Mouse (Mus musculus) liver, adult 2 months (tissue): ENCODE data around the gene Mterf1b. TPM values are rescaled to one million over a fixed set of nuclear protein-coding genes. Genes with fewer than 3 reads are reported as not detected.

Experiments
- DNase-seq: peaks from one replicate; pipeline ENCODE4 v3.0.0-alpha.2; 2011; ENCODE audit warnings: low read depth, low spot score; ENCODE audit errors: extremely low read depth
- H3K27ac ChIP-seq: fragments of 200-500 bp; replicated peaks from 2 replicates; pipeline ENCODE4 v1.5.1; 2012; ENCODE audit warnings: low read depth, mild to moderate bottlenecking, control low read depth, inconsistent platforms, low read length; ENCODE audit not compliant: insufficient read depth
- H3K27me3 ChIP-seq: fragments of 200-500 bp; 2 replicates; pipeline ENCODE4 v1.6.1; 2012; ENCODE audit warnings: mild to moderate bottlenecking, moderate library complexity, low read length, inconsistent platforms; ENCODE audit not compliant: control insufficient read depth, insufficient read depth
- H3K36me3 ChIP-seq: fragments of 200-500 bp; 2 replicates; pipeline ENCODE4 v1.6.1; 2012; ENCODE audit warnings: low read length, inconsistent platforms; ENCODE audit not compliant: control insufficient read depth, insufficient read depth
- H3K4me1 ChIP-seq: fragments of 200-500 bp; 2 replicates; pipeline ENCODE4 v1.6.1; 2011; ENCODE audit warnings: low read length; ENCODE audit not compliant: control insufficient read depth, insufficient read depth
- H3K4me3 ChIP-seq: fragments of 200-500 bp; 2 replicates; pipeline ENCODE4 v1.5.1; 2011; ENCODE audit warnings: low read depth, mild to moderate bottlenecking, control low read depth, low read length, moderate library complexity; ENCODE audit not compliant: insufficient read depth
- H3K79me2 ChIP-seq: fragments of 200-500 bp; 2 replicates; pipeline ENCODE4 v1.6.1; 2012; ENCODE audit warnings: inconsistent platforms, mild to moderate bottlenecking, low read length, moderate library complexity; ENCODE audit not compliant: control insufficient read depth, insufficient read depth
- H3K9ac ChIP-seq: fragments of 200-500 bp; 2 replicates; pipeline ENCODE4 v1.6.1; 2012; ENCODE audit warnings: low read depth, mild to moderate bottlenecking, control low read depth, inconsistent platforms, low read length
- CTCF ChIP-seq: fragments of 200-500 bp; IDR thresholded peaks from 2 replicates; pipeline ENCODE4 v1.5.1; 2011; ENCODE audit warnings: low read depth, low read length, control low read depth
- POLR2A ChIP-seq: fragments of 200-500 bp; IDR thresholded peaks from 2 replicates; pipeline ENCODE4 v1.6.1; 2011; ENCODE audit warnings: low read length, control low read depth; ENCODE audit not compliant: insufficient read depth; ENCODE audit errors: extremely low read depth
- WGBS: fragments of 180-500 bp; shearing (Covaris S2); methylation state at CpG from one replicate; pipeline ENCODE4 v1.1.7; 2018; 5-methylcytosine and 5-hydroxymethylcytosine counted together
- polyA plus RNA-seq: library from polyadenylated mRNA; depleted of rRNA; stranded (reverse); fragments of >200 nt; gene quantifications from 2 replicates; pipeline ENCODE4 v1.2.3, GENCODE M21; 2012; rRNA removed
- total RNA-seq: library from RNA; depleted of rRNA; stranded (reverse); fragments of >200 nt; gene quantifications from 2 replicates; pipeline ENCODE4 v1.2.3, GENCODE M21; 2014; rRNA removed

The Mterf1b gene
- total and polyA plus RNA-seq, 2 experiments, result 0.16 to 2.0 TPM

- H3K36me3 ChIP-seq, result no peaks in the 10 kb centered on the region
- no peaks in the 10 kb centered on the region for H3K79me2 ChIP-seq
- DNase-seq, result no peak
- H3K4me1 ChIP-seq, result no peaks in the 10 kb centered on the region
- H3K4me3 ChIP-seq, result no peak overlapping the region
- TF ChIP-seq CTCF (no peak), POLR2A (no peak)
- H3K27me3 ChIP-seq, result no peaks in the 10 kb centered on the region
- 82% methylated on average over 2 of the region's 2 CpGs for WGBS
- H3K9ac ChIP-seq, result no peak overlapping the region
- no peak overlapping the region for H3K27ac ChIP-seq
Measured at GRCm38 (mm10) chr5:4234505-4234904, 42.3 kb downstream of the Mterf1b start.

- Histone ChIP-seq H3K36me3 (no peaks in the 10 kb centered on the region), H3K27ac (no peak overlapping the region), H3K9ac (no peak overlapping the region), H3K4me1 (no peaks in the 10 kb centered on the region), H3K79me2 (no peaks in the 10 kb centered on the region), H3K27me3 (no peaks in the 10 kb centered on the region), H3K4me3 (no peak overlapping the region)
- DNase-seq, result no peak
- WGBS, result 78% methylated on average over 2 of the region's 2 CpGs
- TF ChIP-seq CTCF, result no peak
- no peak for TF ChIP-seq POLR2A
Measured at GRCm38 (mm10) chr5:4240120-4240519, 48.0 kb downstream of the Mterf1b start.

- TF ChIP-seq POLR2A (no peak), CTCF (no peak)
- H3K4me1 ChIP-seq, result no peaks in the 10 kb centered on the region
- no peaks in the 10 kb centered on the region for H3K27me3 ChIP-seq
- H3K36me3 ChIP-seq, result no peaks in the 10 kb centered on the region
- WGBS, result 77% methylated on average over 3 of the region's 3 CpGs
- no peaks in the 10 kb centered on the region for H3K79me2 ChIP-seq
- no peak overlapping the region for H3K4me3 ChIP-seq
- no peak for DNase-seq
- H3K27ac ChIP-seq, result no peak overlapping the region
- no peak overlapping the region for H3K9ac ChIP-seq
Measured at GRCm38 (mm10) chr5:4245004-4245403, 52.8 kb downstream of the Mterf1b start.

- H3K79me2 ChIP-seq, result no peaks in the 10 kb centered on the region
- 88% methylated on average over 2 of the region's 2 CpGs for WGBS
Measured at GRCm38 (mm10) chr5:4246095-4246494, 53.9 kb downstream of the Mterf1b start.

More at GRCm38 (mm10) chr5:4246095-4246494, 53.9 kb downstream of the Mterf1b start:
- Histone ChIP-seq H3K9ac (no peak overlapping the region), H3K27me3 (no peaks in the 10 kb centered on the region), H3K4me3 (no peak overlapping the region), H3K27ac (no peak overlapping the region), H3K4me1 (no peaks in the 10 kb centered on the region), H3K36me3 (no peaks in the 10 kb centered on the region)
- TF ChIP-seq CTCF (no peak), POLR2A (no peak)
- no peak for DNase-seq

Other genes starting within 250 kb of the Mterf1b start
- gene Cyp51, start 87.6 kb upstream of the Mterf1b start, total RNA-seq, result 207 and 253 TPM in 2 replicates
- gene Cyp51, start 87.6 kb upstream of the Mterf1b start, polyA plus RNA-seq, result 134 and 144 TPM in 2 replicates